ENCODE assay signal across 12 mouse cellular contexts in the genomic region with DNA sequence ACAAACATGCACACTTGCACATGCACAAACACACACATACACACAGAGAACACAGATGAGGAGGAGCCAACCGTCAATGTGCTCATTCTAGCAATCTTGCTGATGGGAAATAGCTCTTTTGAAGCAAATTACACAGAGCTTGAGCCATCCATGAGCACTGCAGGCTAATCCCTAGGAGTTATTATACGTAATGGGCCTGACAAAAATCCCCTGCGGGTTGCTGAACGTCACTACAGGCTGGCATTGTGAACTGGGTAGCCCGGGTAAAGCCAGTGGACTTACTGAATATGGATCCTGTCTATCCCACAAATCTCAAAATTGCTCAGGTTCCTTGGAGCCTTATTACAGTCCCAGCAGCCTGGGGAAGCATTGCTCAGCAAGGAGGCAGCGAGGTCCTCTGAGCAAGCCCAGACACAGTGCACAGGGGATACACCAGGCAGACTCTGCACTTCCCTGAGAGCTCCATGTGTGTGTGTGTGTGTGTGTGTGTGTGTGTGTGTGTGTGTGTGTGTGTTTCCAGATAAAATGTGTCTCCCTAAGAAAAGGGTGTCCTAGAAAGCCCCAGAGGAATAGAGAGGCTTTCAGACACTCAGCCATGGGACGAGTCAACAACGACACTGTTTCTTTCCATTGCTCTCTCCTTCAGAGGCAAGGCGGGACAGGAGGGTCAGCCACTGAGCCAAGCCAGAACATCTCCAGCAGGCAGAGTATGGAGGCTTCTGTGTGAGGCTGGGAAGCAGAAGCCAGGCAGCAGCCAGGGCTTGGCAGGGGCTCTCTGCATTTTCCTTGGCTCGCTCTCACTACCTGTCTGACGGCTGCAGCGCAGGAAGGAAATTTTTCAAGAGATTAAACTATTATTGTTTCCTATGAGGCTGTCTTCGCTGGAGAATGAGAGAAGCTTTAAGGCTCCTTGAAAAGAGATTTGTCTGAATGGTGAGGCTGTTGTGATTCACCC.
DNase-seq lines count a peak whose midpoint lies in the region; ATAC-seq lines count a peak whose summit lies in the region.
"Had no signal": no experiment of that assay in that cellular context is flagged by ENCODE, and none has a peak within 500 bp of the region (broad histone marks: within the 10 kb centered on the region; RNA-seq: fewer than 3 reads in every experiment).

No protein-coding gene starts in this region.

- 0 out of 2 replicates have a peak overlapping the region, but pooled peaks have one; percentile 24 for H3K27ac ChIP-seq in hindbrain, embryonic 13.5 days
- no peak overlapping the region for H3K27ac ChIP-seq in hindbrain, embryonic 11.5 days (ENCODE audit: low read depth, low read length)
- H3K27ac ChIP-seq in embryonic facial prominence, embryonic 14.5 days (replicated peaks; ENCODE audit: low read depth, low read length): peak overlapping the region; percentile 65
- no peak overlapping the region for H3K27ac ChIP-seq in heart, embryonic 16.5 days (ENCODE audit: low read length)
- H3K27ac ChIP-seq in midbrain, embryonic 15.5 days: no peak overlapping the region; the same call in 1 of the 2 replicates
- H3K27ac ChIP-seq: liver, embryonic 13.5 days had no signal

- DNase-seq in hindbrain, embryonic 11.5 days (ENCODE audit: low spot score): no peak
- DNase-seq in embryonic facial prominence, embryonic 14.5 days (ENCODE audit: low spot score): peak; percentile 66
- DNase-seq in testis, postnatal 14 days (ENCODE audit: low spot score): no peak
- DNase-seq in gastrocnemius, postnatal 36 days: no peak
- DNase-seq in right cerebral cortex, postnatal 14 days: no peak
- DNase-seq: embryo, embryonic 11 days; gastrocnemius, postnatal 10 days; liver, embryonic 13.5 days; thymus, postnatal 25 days had no signal

- 68% methylated on average over 13 of the region's 13 CpGs for WGBS in hindbrain, embryonic 13.5 days
- 75% methylated on average over 13 of the region's 13 CpGs for WGBS in hindbrain, embryonic 11.5 days
- 43% methylated on average over 13 of the region's 13 CpGs for WGBS in embryonic facial prominence, embryonic 14.5 days
- WGBS in heart, embryonic 16.5 days: 61% methylated on average over 13 of the region's 13 CpGs
- WGBS in midbrain, embryonic 15.5 days: 34% methylated on average over 13 of the region's 13 CpGs

- no peak overlapping the region for H3K4me2 ChIP-seq in hindbrain, embryonic 13.5 days
- H3K4me2 ChIP-seq in hindbrain, embryonic 11.5 days (replicated peaks; ENCODE audit: low read depth, low read length): no peak overlapping the region
- H3K4me2 ChIP-seq in embryonic facial prominence, embryonic 14.5 days (ENCODE audit: low read depth, low read length): no peak overlapping the region
- no peak overlapping the region for H3K4me2 ChIP-seq in heart, embryonic 16.5 days (ENCODE audit: low read depth, low read length)
- H3K4me2 ChIP-seq in midbrain, embryonic 15.5 days: no peak overlapping the region
- H3K4me2 ChIP-seq: liver, embryonic 13.5 days had no signal

- 0 out of 2 replicates have a peak overlapping the region, but pooled peaks have one; percentile 2 for H3K9ac ChIP-seq in hindbrain, embryonic 13.5 days
- no peak overlapping the region for H3K9ac ChIP-seq in hindbrain, embryonic 11.5 days (ENCODE audit: low read depth, low read length)
- no peak overlapping the region for H3K9ac ChIP-seq in embryonic facial prominence, embryonic 14.5 days (ENCODE audit: low read depth, low read length)
- H3K9ac ChIP-seq in heart, embryonic 16.5 days (ENCODE audit: low read length): no peak overlapping the region
- no peak overlapping the region for H3K9ac ChIP-seq in midbrain, embryonic 15.5 days
- H3K9ac ChIP-seq: liver, embryonic 13.5 days had no signal

- H3K36me3 ChIP-seq in hindbrain, embryonic 13.5 days: no peaks in the 10 kb centered on the region
- no peaks in the 10 kb centered on the region for H3K36me3 ChIP-seq in hindbrain, embryonic 11.5 days (ENCODE audit: control insufficient read depth, insufficient read depth, low read length)
- no peaks in the 10 kb centered on the region for H3K36me3 ChIP-seq in embryonic facial prominence, embryonic 14.5 days (ENCODE audit: control insufficient read depth, insufficient read depth, low read length)
- no peaks in the 10 kb centered on the region for H3K36me3 ChIP-seq in heart, embryonic 16.5 days (ENCODE audit: control insufficient read depth, insufficient read depth)
- no peaks in the 10 kb centered on the region for H3K36me3 ChIP-seq in midbrain, embryonic 15.5 days (replicated peaks)
- H3K36me3 ChIP-seq: liver, embryonic 13.5 days had no signal

- H3K9me3 ChIP-seq in hindbrain, embryonic 13.5 days: no peaks in the 10 kb centered on the region
- no peaks in the 10 kb centered on the region for H3K9me3 ChIP-seq in hindbrain, embryonic 11.5 days (ENCODE audit: control insufficient read depth, low read length)
- no peaks in the 10 kb centered on the region for H3K9me3 ChIP-seq in embryonic facial prominence, embryonic 14.5 days (ENCODE audit: control insufficient read depth, low read length)
- no peaks in the 10 kb centered on the region for H3K9me3 ChIP-seq in heart, embryonic 16.5 days (replicated peaks; ENCODE audit: control insufficient read depth, low read length)
- no peaks in the 10 kb centered on the region for H3K9me3 ChIP-seq in midbrain, embryonic 15.5 days
- H3K9me3 ChIP-seq: liver, embryonic 13.5 days had no signal

- no peak for ATAC-seq in hindbrain, embryonic 13.5 days (ENCODE audit: low FRiP score)
- no peak for ATAC-seq in hindbrain, embryonic 11.5 days (ENCODE audit: low FRiP score)
- ATAC-seq in embryonic facial prominence, embryonic 14.5 days (ENCODE audit: low read depth): peak; percentile 70
- peak; percentile 69; the same call in 1 of the 2 replicates for ATAC-seq in heart, embryonic 16.5 days (replicated peaks; ENCODE audit: extremely low read depth, insufficient read depth, low FRiP score)
- ATAC-seq in midbrain, embryonic 15.5 days (replicated peaks): 0 out of 2 replicates have a peak, but pooled peaks have one; percentile 42

- no peak overlapping the region for H3K4me3 ChIP-seq in hindbrain, embryonic 13.5 days
- no peak overlapping the region for H3K4me3 ChIP-seq in hindbrain, embryonic 11.5 days (ENCODE audit: low read depth, low read length)
- no peak overlapping the region for H3K4me3 ChIP-seq in embryonic facial prominence, embryonic 14.5 days (ENCODE audit: low read depth, low read length)
- no peak overlapping the region for H3K4me3 ChIP-seq in heart, embryonic 16.5 days (ENCODE audit: low read length)
- H3K4me3 ChIP-seq in midbrain, embryonic 15.5 days: no peak overlapping the region
- H3K4me3 ChIP-seq: liver, embryonic 13.5 days had no signal

- intact Hi-C loops in gastrocnemius, postnatal 36 days (cut with DNase I): no loop called here

- H3K27me3 ChIP-seq in hindbrain, embryonic 13.5 days: no peaks in the 10 kb centered on the region
- no peaks in the 10 kb centered on the region for H3K27me3 ChIP-seq in hindbrain, embryonic 11.5 days (ENCODE audit: control insufficient read depth, insufficient read depth, low read length)
- H3K27me3 ChIP-seq in embryonic facial prominence, embryonic 14.5 days (replicated peaks; ENCODE audit: control insufficient read depth, insufficient read depth, low read length): no peaks in the 10 kb centered on the region
- peaks cover 3% of the 10 kb centered on the region; the same call in 1 of the 2 replicates for H3K27me3 ChIP-seq in heart, embryonic 16.5 days (ENCODE audit: control insufficient read depth, insufficient read depth, low read length)
- no peaks in the 10 kb centered on the region for H3K27me3 ChIP-seq in midbrain, embryonic 15.5 days (replicated peaks)

- peaks cover 21% of the 10 kb centered on the region for H3K4me1 ChIP-seq in hindbrain, embryonic 13.5 days (replicated peaks)
- no peaks in the 10 kb centered on the region for H3K4me1 ChIP-seq in hindbrain, embryonic 11.5 days (replicated peaks; ENCODE audit: control insufficient read depth, insufficient read depth, low read length)
- peaks cover 25% of the 10 kb centered on the region for H3K4me1 ChIP-seq in embryonic facial prominence, embryonic 14.5 days (ENCODE audit: control insufficient read depth, insufficient read depth, low read length)
- peaks cover 16% of the 10 kb centered on the region for H3K4me1 ChIP-seq in heart, embryonic 16.5 days (ENCODE audit: control insufficient read depth, insufficient read depth, low read length)
- H3K4me1 ChIP-seq in midbrain, embryonic 15.5 days: peaks cover 17% of the 10 kb centered on the region

Comparison
In these comparisons a context has a peak if more than half of its experiments do, and no peak if none do; other contexts are left out.
1. H3K27ac ChIP-seq: peak in hindbrain, embryonic 13.5 days (single experiment) and embryonic facial prominence, embryonic 14.5 days (single experiment); none in hindbrain, embryonic 11.5 days (single experiment), heart, embryonic 16.5 days (single experiment) and midbrain, embryonic 15.5 days (single experiment).
2. ATAC-seq: peak in embryonic facial prominence, embryonic 14.5 days (single experiment), heart, embryonic 16.5 days (single experiment) and midbrain, embryonic 15.5 days (single experiment); none in hindbrain, embryonic 13.5 days (single experiment) and hindbrain, embryonic 11.5 days (single experiment).